Mouse (Mus musculus): ENCODE results near the gene Necap1. TPM values are rescaled to one million over a fixed set of nuclear protein-coding genes. Genes with fewer than 3 reads are reported as not detected.

Gene Necap1
- polyA plus RNA-seq, 1 experiment from 2014 or later: 177 TPM

- ATAC-seq: no peak
- no peak within 1 kb of the TSS for H3K9ac ChIP-seq (ENCODE audit: low read depth, low read length)
- H3K36me3 ChIP-seq (ENCODE audit: control insufficient read depth, insufficient read depth, low read length): no peaks in the 10 kb centered on the region
- no peak within 1 kb of the TSS for H3K27ac ChIP-seq (ENCODE audit: low read length)
- 64% methylated on average over 4 of the region's 4 CpGs for WGBS
- H3K9me3 ChIP-seq (replicated peaks; ENCODE audit: control insufficient read depth, low read length, poor library complexity, severe bottlenecking): no peaks in the 10 kb centered on the region
- H3K4me3 ChIP-seq (ENCODE audit: low read depth, low read length): no peak within 1 kb of the TSS
- no peaks in the 10 kb centered on the region for H3K4me1 ChIP-seq (ENCODE audit: control insufficient read depth, insufficient read depth, low read length)
- no peaks in the 10 kb centered on the region for H3K27me3 ChIP-seq (ENCODE audit: control insufficient read depth, insufficient read depth, low read depth, low read length)
- H3K4me2 ChIP-seq (ENCODE audit: low read length): no peak within 1 kb of the TSS
These were observed 47.2 kb downstream of the Necap1 start, which contains the start of gene Clec4a1 for GRCm38 (mm10) chr6:122921451-122921850. Clec4a1 (plus strand) TSS chr6:122921848.

GRCm38 (mm10) chr6:122934845-122935244, 60.6 kb downstream of the Necap1 start:
- no peak for ATAC-seq
- Histone ChIP-seq H3K4me3 (ENCODE audit: low read depth, low read length) (no peak overlapping the region), H3K36me3 (ENCODE audit: control insufficient read depth, insufficient read depth, low read length) (no peaks in the 10 kb centered on the region), H3K27me3 (ENCODE audit: control insufficient read depth, insufficient read depth, low read depth, low read length) (no peaks in the 10 kb centered on the region), H3K4me2 (ENCODE audit: low read length) (no peak overlapping the region), H3K4me1 (ENCODE audit: control insufficient read depth, insufficient read depth, low read length) (no peaks in the 10 kb centered on the region), H3K9ac (ENCODE audit: low read depth, low read length) (no peak overlapping the region), H3K27ac (ENCODE audit: low read length) (no peak overlapping the region), H3K9me3 (replicated peaks; ENCODE audit: control insufficient read depth, low read length, poor library complexity, severe bottlenecking) (no peaks in the 10 kb centered on the region)
- WGBS: 78% methylated on average over 3 of the region's 3 CpGs

Small RNAs within 50 kb of the gene (microRNA-seq; reads per million reads assigned to microRNA genes)
- gene Mir7231: 0.52 reads per million

Other genes with a start within 250 kb of the Necap1 start
- gene Dppa3, start 248.1 kb upstream of the Necap1 start, polyA plus RNA-seq (2015; fragmentation: Nextera tagmentation; extraction: Ambion mirVana): not detected in 2 replicates
- gene Nanog, start 167.0 kb upstream of the Necap1 start, polyA plus RNA-seq (2015; fragmentation: Nextera tagmentation; extraction: Ambion mirVana): not detected in 2 replicates
- gene Slc2a3, start 72.8 kb upstream of the Necap1 start, polyA plus RNA-seq (2015; fragmentation: Nextera tagmentation; extraction: Ambion mirVana): 44.3 and 52.5 TPM in 2 replicates
- gene Foxj2, start 54.6 kb upstream of the Necap1 start, polyA plus RNA-seq (2015; fragmentation: Nextera tagmentation; extraction: Ambion mirVana): 8.4 and 9.4 TPM in 2 replicates
- 1.1 and 1.4 TPM in 2 replicates for gene C3ar1, start 18.3 kb upstream of the Necap1 start, polyA plus RNA-seq (2015; fragmentation: Nextera tagmentation; extraction: Ambion mirVana)
- 0.97 and 1.4 TPM in 2 replicates for gene Clec4a1, start 47.4 kb downstream of the Necap1 start, polyA plus RNA-seq (2015; fragmentation: Nextera tagmentation; extraction: Ambion mirVana)
- 0.36 and 0.58 TPM in 2 replicates for gene Clec4a3, start 78.0 kb downstream of the Necap1 start, polyA plus RNA-seq (2015; fragmentation: Nextera tagmentation; extraction: Ambion mirVana)
- not detected in 2 replicates for gene Clec4a4, start 115.9 kb downstream of the Necap1 start, polyA plus RNA-seq (2015; fragmentation: Nextera tagmentation; extraction: Ambion mirVana)
- not detected in 2 replicates for gene Clec4b1, start 175.5 kb downstream of the Necap1 start, polyA plus RNA-seq (2015; fragmentation: Nextera tagmentation; extraction: Ambion mirVana)
- 0.61 and 1.5 TPM in 2 replicates for gene Clec4a2, start 232.0 kb downstream of the Necap1 start, polyA plus RNA-seq (2015; fragmentation: Nextera tagmentation; extraction: Ambion mirVana)

Data from midbrain, embryonic 16.5 days (tissue).